Mouse (Mus musculus) neural tube, embryonic 13.5 days (tissue): ENCODE data around the gene Colgalt2. TPM values are rescaled to one million over a fixed set of nuclear protein-coding genes. Genes with fewer than 3 reads are reported as not detected.
A peak's percentile ranks its signal among the peaks of the same experiment; 100 is the strongest.

Experiments
- ATAC-seq: fragments of 200-750 bp; cut with Nextera tagmentation; 2 replicates; pipeline ENCODE4 v1.8.0; 2017; ENCODE audit warnings: low read depth, mild to moderate bottlenecking, moderate TSS enrichment, moderate library complexity
- H3K27ac ChIP-seq: fragments of 300-500 bp; sonication (generic); replicated peaks from 2 replicates; pipeline ENCODE4 v1.5.1; 2015; ENCODE audit warnings: moderate library complexity, mild to moderate bottlenecking, inconsistent platforms
- H3K27me3 ChIP-seq: fragments of 300-500 bp; sonication (generic); 2 replicates; pipeline ENCODE4 v1.6.1; 2015; ENCODE audit warnings: mild to moderate bottlenecking, inconsistent platforms
- H3K36me3 ChIP-seq: fragments of 300-500 bp; sonication (generic); 2 replicates; pipeline ENCODE4 v1.6.1; 2015; ENCODE audit warnings: mild to moderate bottlenecking, inconsistent platforms
- H3K4me1 ChIP-seq: fragments of 300-500 bp; sonication (generic); replicated peaks from 2 replicates; pipeline ENCODE4 v1.6.1; 2015; ENCODE audit warnings: inconsistent platforms
- H3K4me2 ChIP-seq: fragments of 300-500 bp; sonication (generic); 2 replicates; pipeline ENCODE4 v1.6.1; 2015; ENCODE audit warnings: inconsistent platforms, mild to moderate bottlenecking, moderate library complexity
- H3K4me3 ChIP-seq: fragments of 300-500 bp; sonication (generic); 2 replicates; pipeline ENCODE4 v1.5.1; 2015; ENCODE audit warnings: mild to moderate bottlenecking, inconsistent platforms
- H3K9ac ChIP-seq: fragments of 300-500 bp; sonication (generic); 2 replicates; pipeline ENCODE4 v1.6.1; 2015; ENCODE audit warnings: moderate library complexity, mild to moderate bottlenecking, inconsistent platforms
- H3K9me3 ChIP-seq: fragments of 300-500 bp; sonication (generic); 2 replicates; pipeline ENCODE4 v1.6.1; 2016; ENCODE audit warnings: inconsistent platforms
- WGBS: fragments of 180-500 bp; shearing (Covaris S2); methylation state at CpG from one replicate; pipeline ENCODE4 v1.1.7; 2015; 5-methylcytosine and 5-hydroxymethylcytosine counted together
- polyA plus RNA-seq: library from polyadenylated mRNA; unstranded; fragments of >200 nt; fragmentation: Nextera tagmentation; extraction: Ambion mirVana; gene quantifications from 2 replicates; pipeline ENCODE4 v1.2.1, GENCODE M21; 2015

Colgalt2 gene
- polyA plus RNA-seq, 1 experiment from 2014 or later, result 3.8 TPM

GRCm38 (mm10) chr1:152457596-152457995 is 58.0 kb downstream of the Colgalt2 start:
- Histone ChIP-seq H3K27ac (no peak overlapping the region), H3K9ac (no peak overlapping the region), H3K36me3 (no peaks in the 10 kb centered on the region), H3K27me3 (no peaks in the 10 kb centered on the region), H3K4me2 (no peak overlapping the region), H3K4me1 (peaks cover 29% of the 10 kb centered on the region), H3K9me3 (no peaks in the 10 kb centered on the region), H3K4me3 (no peak overlapping the region)
- ATAC-seq, result no peak
- 49% methylated on average over 5 of the region's 5 CpGs for WGBS

GRCm38 (mm10) chr1:152458996-152459395 is 59.4 kb downstream of the Colgalt2 start:
- Histone ChIP-seq H3K4me1 (peaks cover 29% of the 10 kb centered on the region), H3K9me3 (no peaks in the 10 kb centered on the region), H3K4me2 (no peak overlapping the region), H3K27ac (no peak overlapping the region), H3K4me3 (no peak overlapping the region), H3K9ac (no peak overlapping the region), H3K36me3 (no peaks in the 10 kb centered on the region), H3K27me3 (no peaks in the 10 kb centered on the region)
- no peak for ATAC-seq
- WGBS, result 86% methylated on average over 7 of the region's 7 CpGs

GRCm38 (mm10) chr1:152460931-152461330 is 61.3 kb downstream of the Colgalt2 start:
- Histone ChIP-seq H3K27ac (no peak overlapping the region), H3K4me2 (no peak overlapping the region), H3K4me3 (no peak overlapping the region), H3K36me3 (no peaks in the 10 kb centered on the region), H3K27me3 (no peaks in the 10 kb centered on the region), H3K9me3 (no peaks in the 10 kb centered on the region), H3K4me1 (peaks cover 15% of the 10 kb centered on the region), H3K9ac (no peak overlapping the region)
- no peak for ATAC-seq
- WGBS, result 73% methylated on average over 3 of the region's 3 CpGs

GRCm38 (mm10) chr1:152461814-152462213 is 62.2 kb downstream of the Colgalt2 start:
- Histone ChIP-seq H3K9ac (no peak overlapping the region), H3K4me1 (peaks cover 9% of the 10 kb centered on the region), H3K4me3 (no peak overlapping the region), H3K27me3 (no peaks in the 10 kb centered on the region), H3K27ac (0 out of 2 replicates have a peak overlapping the region, but pooled peaks have one; percentile 3), H3K9me3 (no peaks in the 10 kb centered on the region), H3K36me3 (no peaks in the 10 kb centered on the region), H3K4me2 (no peak overlapping the region)
- ATAC-seq, result no peak
- WGBS, result 66% methylated on average over 3 of the region's 3 CpGs

- 85% methylated on average over 7 of the region's 7 CpGs for WGBS
- Histone ChIP-seq H3K27me3 (no peaks in the 10 kb centered on the region), H3K4me3 (no peak overlapping the region), H3K4me1 (peaks cover 8% of the 10 kb centered on the region), H3K36me3 (no peaks in the 10 kb centered on the region), H3K9me3 (no peaks in the 10 kb centered on the region), H3K27ac (no peak overlapping the region; the same call in 1 of the 2 replicates), H3K9ac (no peak overlapping the region), H3K4me2 (no peak overlapping the region)
- no peak for ATAC-seq
These were observed 62.7 kb downstream of the Colgalt2 start for GRCm38 (mm10) chr1:152462348-152462747.

GRCm38 (mm10) chr1:152466280-152466679 is 66.7 kb downstream of the Colgalt2 start:
- WGBS, result 59% methylated on average over 3 of the region's 3 CpGs
- peaks cover 8% of the 10 kb centered on the region; the same call in 1 of the 2 replicates for H3K4me1 ChIP-seq
- H3K9me3 ChIP-seq, result no peaks in the 10 kb centered on the region
- H3K4me3 ChIP-seq, result no peak overlapping the region
- no peak overlapping the region for H3K4me2 ChIP-seq
- H3K36me3 ChIP-seq, result no peaks in the 10 kb centered on the region
- no peak for ATAC-seq
- H3K9ac ChIP-seq, result no peak overlapping the region
- no peaks in the 10 kb centered on the region for H3K27me3 ChIP-seq
- H3K27ac ChIP-seq, result no peak overlapping the region

- H3K27ac ChIP-seq, result no peak overlapping the region
- no peaks in the 10 kb centered on the region for H3K36me3 ChIP-seq
- no peaks in the 10 kb centered on the region for H3K9me3 ChIP-seq
- peaks cover 8% of the 10 kb centered on the region; the same call in 1 of the 2 replicates for H3K4me1 ChIP-seq
- no peaks in the 10 kb centered on the region for H3K27me3 ChIP-seq
- no peak for ATAC-seq
- no peak overlapping the region for H3K4me2 ChIP-seq
- WGBS, result 50% methylated on average over 9 of the region's 9 CpGs
- no peak overlapping the region for H3K4me3 ChIP-seq
- H3K9ac ChIP-seq, result no peak overlapping the region
These were observed 68.8 kb downstream of the Colgalt2 start for GRCm38 (mm10) chr1:152468443-152468842.

- Histone ChIP-seq H3K27me3 (no peaks in the 10 kb centered on the region), H3K9ac (no peak overlapping the region), H3K4me3 (no peak overlapping the region), H3K27ac (no peak overlapping the region), H3K36me3 (no peaks in the 10 kb centered on the region), H3K4me2 (no peak overlapping the region), H3K9me3 (no peaks in the 10 kb centered on the region), H3K4me1 (no peaks in the 10 kb centered on the region)
- ATAC-seq, result no peak
- 89% methylated on average over 4 of the region's 4 CpGs for WGBS
These were observed 76.5 kb downstream of the Colgalt2 start for GRCm38 (mm10) chr1:152476126-152476525.

- no peak overlapping the region for H3K9ac ChIP-seq
- H3K27me3 ChIP-seq, result no peaks in the 10 kb centered on the region
- H3K9me3 ChIP-seq, result no peaks in the 10 kb centered on the region
- H3K4me3 ChIP-seq, result no peak overlapping the region
- no peak overlapping the region for H3K27ac ChIP-seq
- no peaks in the 10 kb centered on the region for H3K36me3 ChIP-seq
- no peak overlapping the region for H3K4me2 ChIP-seq
- no peaks in the 10 kb centered on the region for H3K4me1 ChIP-seq
- no peak for ATAC-seq
- 87% methylated on average over 1 of the region's 1 CpGs for WGBS
These were observed 91.2 kb downstream of the Colgalt2 start for GRCm38 (mm10) chr1:152490842-152491241.

- no peak overlapping the region for H3K27ac ChIP-seq
- no peaks in the 10 kb centered on the region for H3K9me3 ChIP-seq
- H3K4me3 ChIP-seq, result no peak overlapping the region
- 0 out of 2 replicates have a peak, but pooled peaks cover 7% of the 10 kb centered on the region for H3K4me1 ChIP-seq
- H3K36me3 ChIP-seq, result no peaks in the 10 kb centered on the region
- WGBS, result 96% methylated on average over 1 of the region's 1 CpGs
- H3K4me2 ChIP-seq, result no peak overlapping the region
- ATAC-seq, result no peak
- no peaks in the 10 kb centered on the region for H3K27me3 ChIP-seq
- no peak overlapping the region for H3K9ac ChIP-seq
These were observed 92.6 kb downstream of the Colgalt2 start for GRCm38 (mm10) chr1:152492258-152492657.

- Histone ChIP-seq H3K4me3 (no peak overlapping the region), H3K36me3 (no peaks in the 10 kb centered on the region), H3K27me3 (no peaks in the 10 kb centered on the region), H3K4me2 (no peak overlapping the region), H3K9ac (no peak overlapping the region), H3K9me3 (no peaks in the 10 kb centered on the region), H3K27ac (no peak overlapping the region), H3K4me1 (peaks cover 13% of the 10 kb centered on the region; the same call in 1 of the 2 replicates)
- ATAC-seq, result no peak
- WGBS, result 64% methylated on average over 2 of the region's 2 CpGs
These were observed 97.2 kb downstream of the Colgalt2 start for GRCm38 (mm10) chr1:152496831-152497230.

GRCm38 (mm10) chr1:152497581-152497980 is 98.0 kb downstream of the Colgalt2 start:
- peak overlapping the region; percentile 46; the same call in 1 of the 2 replicates for H3K27ac ChIP-seq
- WGBS, result 34% methylated on average over 11 of the region's 11 CpGs

GRCm38 (mm10) chr1:152499802-152500201 is 100.2 kb downstream of the Colgalt2 start:
- no peak overlapping the region for H3K4me2 ChIP-seq
- 82% methylated on average over 12 of the region's 12 CpGs for WGBS
- H3K9me3 ChIP-seq, result no peaks in the 10 kb centered on the region
- no peak overlapping the region for H3K4me3 ChIP-seq
- no peak overlapping the region for H3K9ac ChIP-seq
- no peak for ATAC-seq
- no peaks in the 10 kb centered on the region for H3K27me3 ChIP-seq
- peaks cover 13% of the 10 kb centered on the region; the same call in 1 of the 2 replicates for H3K4me1 ChIP-seq
- H3K36me3 ChIP-seq, result no peaks in the 10 kb centered on the region
- no peak overlapping the region for H3K27ac ChIP-seq

More at GRCm38 (mm10) chr1:152497581-152497980, 98.0 kb downstream of the Colgalt2 start:
- peak overlapping the region; percentile 25; the same call in 1 of the 2 replicates for H3K4me2 ChIP-seq
- H3K36me3 ChIP-seq, result no peaks in the 10 kb centered on the region
- ATAC-seq, result 0 out of 2 replicates have a peak, but pooled peaks have one; percentile 50
- peaks cover 13% of the 10 kb centered on the region; the same call in 1 of the 2 replicates for H3K4me1 ChIP-seq
- H3K9me3 ChIP-seq, result no peaks in the 10 kb centered on the region
- H3K9ac ChIP-seq, result peak overlapping the region; percentile 47
- H3K4me3 ChIP-seq, result no peak overlapping the region
- H3K27me3 ChIP-seq, result no peaks in the 10 kb centered on the region
